Mouse (Mus musculus) B cell, adult 62 days (primary cell): ENCODE data around the gene Ngly1. TPM values are rescaled to one million over a fixed set of nuclear protein-coding genes. Genes with fewer than 3 reads are reported as not detected.

ENCODE experiments used
- total RNA-seq: library from RNA; stranded (reverse); gene quantifications from 4 replicates; pipeline ENCODE4 v1.2.4, GENCODE M21; 2023

The Ngly1 gene
- 40.3 to 43.4 TPM (median 42.9 TPM) in 4 replicates for total RNA-seq

DNA sequence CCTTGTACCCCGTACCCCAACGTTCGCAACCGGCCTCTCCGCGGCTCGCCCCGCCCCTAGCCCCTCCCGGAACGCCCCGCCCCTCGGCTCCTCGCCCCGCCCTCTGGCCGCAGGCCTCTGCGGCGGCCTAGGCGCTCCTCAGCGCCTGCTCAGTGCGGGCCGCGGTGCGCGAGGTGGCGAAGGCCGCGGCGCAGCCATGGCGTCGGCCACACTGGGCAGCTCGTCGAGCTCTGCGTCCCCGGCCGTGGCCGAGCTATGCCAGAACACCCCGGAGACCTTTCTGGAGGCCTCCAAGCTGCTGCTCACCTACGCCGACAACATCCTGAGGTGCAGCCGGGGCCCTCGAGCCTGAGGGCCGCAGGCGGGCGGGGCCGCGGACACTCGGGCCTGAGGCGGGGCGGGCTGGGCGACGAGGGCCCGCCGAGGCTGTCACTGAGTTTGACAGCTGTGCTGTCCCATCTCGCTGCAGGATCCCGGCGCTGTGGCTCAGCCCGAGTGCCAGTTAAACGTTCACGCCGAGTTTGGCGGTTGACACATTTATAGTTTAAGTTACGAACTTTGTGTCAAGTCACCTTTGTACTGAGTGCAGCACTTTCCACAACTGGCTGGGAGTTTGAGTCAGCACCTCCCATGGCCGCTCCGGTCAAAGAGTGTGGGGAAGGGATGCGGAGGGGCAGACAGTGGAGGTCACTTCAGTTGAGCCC lies at the start of gene Ngly1, which contains the start of gene Oxsm:
Gene Ngly1, plus strand, starts transcription at position 110 of the 704 bp plus-strand sequence.
Gene Oxsm, minus strand, starts transcription at position 638 of the 704 bp plus-strand sequence.

Other genes starting within 250 kb of the Ngly1 start
- gene Oxsm, start 528 bp downstream of the Ngly1 start, total RNA-seq: 7.4 to 9.8 TPM (median 8.0 TPM) in 4 replicates
- gene Top2b, start 115.9 kb downstream of the Ngly1 start, total RNA-seq: 190 to 207 TPM (median 192 TPM) in 4 replicates